Mouse (Mus musculus) CH12.LX (cell line): ENCODE results near the gene Adam15. TPM values are rescaled to one million over a fixed set of nuclear protein-coding genes. Genes with fewer than 3 reads are reported as not detected.

Experiments used
- DNase-seq: peaks from one replicate; pipeline ENCODE4 v3.0.0-alpha.2; 2013; ENCODE audit errors: extremely low read depth
- H3K27ac ChIP-seq: 2 replicates; pipeline ENCODE4 v1.5.1; 2012; ENCODE audit warnings: low read depth, mild to moderate bottlenecking, control low read depth, moderate library complexity; ENCODE audit not compliant: insufficient read depth
- H3K27me3 ChIP-seq: replicated peaks from 2 replicates; pipeline ENCODE3; 2012; ENCODE audit warnings: inconsistent platforms
- H3K36me3 ChIP-seq, 2 experiments: replicated peaks in 1 of 2; 2 replicates each; pipeline versions ENCODE3 to v1.6.1; 2012; ENCODE audit warnings: inconsistent platforms in 1 of 2, low read length in 1 of 2, mild to moderate bottlenecking in 1 of 2, mixed read lengths in 1 of 2, moderate library complexity in 1 of 2; ENCODE audit not compliant: control insufficient read depth in 1 of 2, insufficient read depth in 1 of 2
- H3K4me1 ChIP-seq, 2 experiments: 2 replicates each; pipeline ENCODE4 v1.6.1; 2012; ENCODE audit warnings: inconsistent platforms in 1 of 2, moderate library complexity in 1 of 2; ENCODE audit not compliant: insufficient read depth in 2 of 2, control insufficient read depth in 1 of 2
- H3K4me2 ChIP-seq: 2 replicates; pipeline ENCODE4 v1.6.1; 2012; ENCODE audit warnings: low read depth, mild to moderate bottlenecking, control low read depth; ENCODE audit not compliant: poor library complexity, insufficient read depth, severe bottlenecking
- H3K4me3 ChIP-seq, 3 experiments: fragments of 150-350 bp in 1 of 3; sonication (generic) in 1 of 3; replicated peaks in 1 of 3; 2 replicates each; pipeline versions ENCODE3 to v1.5.1; 2011 to 2012; ENCODE audit warnings: low read depth in 2 of 3, low read length in 2 of 3, mild to moderate bottlenecking in 2 of 3, moderate library complexity in 2 of 3, control low read depth in 1 of 3, improper control_type of control experiment in 1 of 3, inconsistent platforms in 1 of 3, mixed read lengths in 1 of 3; ENCODE audit not compliant: poor library complexity in 1 of 3
- H3K79me2 ChIP-seq: replicated peaks from 2 replicates; pipeline ENCODE4 v1.6.1; 2012; ENCODE audit warnings: mild to moderate bottlenecking, moderate library complexity; ENCODE audit not compliant: control insufficient read depth, poor library complexity, insufficient read depth, severe bottlenecking; ENCODE audit errors: extremely low read depth
- H3K9ac ChIP-seq: 2 replicates; pipeline ENCODE4 v1.6.1; 2012; ENCODE audit warnings: low read depth, mild to moderate bottlenecking, control low read depth, moderate library complexity; ENCODE audit not compliant: insufficient read depth
- H3K9me3 ChIP-seq: replicated peaks from 2 replicates; pipeline ENCODE3; 2012; ENCODE audit warnings: low read length, inconsistent platforms, mixed read lengths
- CHD1 ChIP-seq: IDR thresholded peaks from 2 replicates; pipeline ENCODE4 v1.6.1; 2012; ENCODE audit warnings: low read depth, low read length, improper control_type of control experiment, inconsistent platforms
- CHD2 ChIP-seq: IDR thresholded peaks from 2 replicates; pipeline ENCODE4 v1.6.1; 2011; ENCODE audit warnings: low read length, improper control_type of control experiment
- EP300 ChIP-seq: IDR thresholded peaks from 2 replicates; pipeline ENCODE4 v1.6.1; 2011; ENCODE audit warnings: low read length, improper control_type of control experiment
- ETS1 ChIP-seq: conservative IDR thresholded peaks from 2 replicates; pipeline ENCODE4 v1.6.1; 2012; ENCODE audit warnings: low read depth, mild to moderate bottlenecking, inconsistent platforms, low read length, improper control_type of control experiment, moderate library complexity
- GABPA ChIP-seq: IDR thresholded peaks from 2 replicates; pipeline ENCODE4 v1.6.1; 2012; ENCODE audit warnings: low read depth, low read length, improper control_type of control experiment, inconsistent platforms; ENCODE audit not compliant: insufficient replicate concordance
- HCFC1 ChIP-seq: IDR thresholded peaks from 2 replicates; pipeline ENCODE4 v1.6.1; 2012; ENCODE audit warnings: low read depth, mild to moderate bottlenecking, inconsistent platforms, low read length, improper control_type of control experiment
- JUN ChIP-seq: IDR thresholded peaks from 2 replicates; pipeline ENCODE4 v1.6.1; 2011; ENCODE audit warnings: low read depth, mild to moderate bottlenecking, low read length, improper control_type of control experiment, moderate library complexity; ENCODE audit not compliant: insufficient read depth
- JUND ChIP-seq: conservative IDR thresholded peaks from 2 replicates; pipeline ENCODE4 v1.6.1; 2011; ENCODE audit warnings: low read depth, low read length, improper control_type of control experiment
- KAT2A ChIP-seq: IDR thresholded peaks from 2 replicates; pipeline ENCODE4 v1.6.1; 2012; ENCODE audit warnings: low read length, improper control_type of control experiment, inconsistent platforms; ENCODE audit not compliant: insufficient replicate concordance
- MEF2A ChIP-seq: IDR thresholded peaks from 2 replicates; pipeline ENCODE4 v1.6.1; 2014; ENCODE audit warnings: low read depth, mild to moderate bottlenecking, inconsistent platforms, low read length, improper control_type of control experiment, borderline replicate concordance
- MYC ChIP-seq: IDR thresholded peaks from 2 replicates; pipeline ENCODE4 v1.6.1; 2011; ENCODE audit warnings: low read depth, mild to moderate bottlenecking, improper control_type of control experiment, low read length
- RAD21 ChIP-seq: IDR thresholded peaks from 2 replicates; pipeline ENCODE4 v1.6.1; 2011; ENCODE audit warnings: low read depth, mild to moderate bottlenecking, low read length, improper control_type of control experiment, moderate library complexity
- TCF12 ChIP-seq: IDR thresholded peaks from 2 replicates; pipeline ENCODE4 v1.6.1; 2014; ENCODE audit warnings: low read depth, mild to moderate bottlenecking, inconsistent platforms, low read length, improper control_type of control experiment
- UBTF ChIP-seq: IDR thresholded peaks from 2 replicates; pipeline ENCODE4 v1.6.1; 2012; ENCODE audit warnings: low read depth, mild to moderate bottlenecking, inconsistent platforms, low read length, improper control_type of control experiment, moderate library complexity
- USF2 ChIP-seq: conservative IDR thresholded peaks from 2 replicates; pipeline ENCODE4 v1.6.1; 2011; ENCODE audit warnings: low read depth, low read length, improper control_type of control experiment
- dilution Hi-C: fragments of 300-500 bp; cut with MboI; formaldehyde crosslinking; loops from 2 replicates; pipeline ENCODE4 v1.14.3; 2020; ENCODE audit warnings: low sequenced_read_pairs; ENCODE audit not compliant: extremely low pct_unique_long_range_greater_than_20kb, extremely low pct_ligation_motif_present
- in situ Hi-C: fragments of 300-500 bp; cut with MboI; formaldehyde crosslinking; loops from 3 replicates; pipeline ENCODE4 v1.14.3; 2019; ENCODE audit warnings: low sequenced_read_pairs, low pct_ligation_motif_present, low pct_unique_long_range_greater_than_20kb, mixed read lengths
- polyA plus RNA-seq: library from polyadenylated mRNA; unstranded; fragments of >175 nt; gene quantifications from 2 replicates; pipeline ENCODE4 v1.2.1, GENCODE M21; 2012; ENCODE audit warnings: low read depth; ENCODE audit not compliant: insufficient read length
- total RNA-seq, 2 experiments: library from RNA; depleted of rRNA; stranded (reverse); fragments of 300-350 nt in 1 of 2; fragments of >200 nt in 1 of 2; gene quantifications; 2 replicates each; pipeline ENCODE4 v1.2.3; 2012 to 2014

Gene Adam15
- total and polyA plus RNA-seq, 3 experiments, result 5.8 to 39.1 (median 26.5) TPM

DNA sequence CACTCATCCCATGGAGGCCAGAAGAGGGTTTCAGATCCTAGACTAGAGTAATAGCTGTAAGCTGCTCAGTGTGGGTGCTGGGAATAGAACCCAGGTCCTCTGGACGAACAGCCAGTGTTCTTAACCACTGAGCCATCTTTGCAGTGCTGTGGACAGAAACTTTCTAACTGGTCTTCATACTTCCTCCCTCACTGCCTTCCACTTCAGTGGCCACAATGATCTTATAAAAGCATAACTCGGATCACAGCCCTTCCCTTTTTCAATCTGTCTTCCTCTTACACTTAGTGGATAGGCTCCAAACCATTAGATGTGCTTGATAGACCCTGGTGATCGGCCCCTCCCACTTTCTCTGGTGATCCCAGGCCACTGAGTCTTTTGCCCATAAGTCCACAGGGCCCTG is 10.4 kb upstream of the Adam15 start:
- dilution Hi-C loops, result no loop called here
- H3K4me2 ChIP-seq, result no peak overlapping the region
- H3K27ac ChIP-seq, result no peak overlapping the region
- no peak overlapping the region for H3K9ac ChIP-seq
- no peaks in the 10 kb centered on the region for H3K79me2 ChIP-seq
- no peak for TF ChIP-seq GABPA
- no peak for DNase-seq
- no peaks in the 10 kb centered on the region for H3K36me3 ChIP-seq
- in situ Hi-C loops, result no loop called here
- H3K27me3 ChIP-seq, result peaks cover 23% of the 10 kb centered on the region
- no peak overlapping the region for H3K4me3 ChIP-seq
- no peaks in the 10 kb centered on the region for H3K9me3 ChIP-seq
- H3K4me1 ChIP-seq, result peaks cover 8 to 11% of the 10 kb centered on the region in 2 experiments

DNA sequence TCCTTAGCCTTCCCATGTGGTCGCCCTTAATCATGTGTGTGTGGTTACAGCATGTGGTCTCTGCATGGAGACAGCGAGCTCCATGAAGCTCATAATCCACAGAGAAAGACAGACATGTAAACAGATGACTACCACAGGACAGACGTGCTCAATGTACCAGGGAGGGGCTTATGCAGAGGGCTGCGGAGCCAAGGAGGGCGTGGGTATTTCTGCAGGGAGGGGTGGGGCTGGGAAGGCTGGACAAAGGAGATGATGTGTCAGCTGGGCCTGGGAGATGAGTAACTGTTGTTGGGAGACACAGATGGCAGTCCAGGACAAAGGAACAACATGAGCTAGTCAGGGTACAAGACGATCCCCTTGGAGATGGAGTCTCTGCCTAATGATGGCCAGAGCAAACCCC is 9.8 kb upstream of the Adam15 start:
- no peak overlapping the region for H3K9ac ChIP-seq
- no peak overlapping the region for H3K27ac ChIP-seq
- H3K27me3 ChIP-seq, result peaks cover 21% of the 10 kb centered on the region
- dilution Hi-C loops (no loop called here), in situ Hi-C loops (no loop called here)
- no peak overlapping the region for H3K4me2 ChIP-seq
- no peaks in the 10 kb centered on the region for H3K79me2 ChIP-seq
- H3K36me3 ChIP-seq, result no peaks in the 10 kb centered on the region
- no peak for DNase-seq
- no peaks in the 10 kb centered on the region for H3K9me3 ChIP-seq
- H3K4me3 ChIP-seq, result no peak overlapping the region
- TF ChIP-seq CHD2 (no peak), JUN (no peak), HCFC1 (no peak), USF2 (no peak), ETS1 (no peak), TCF12 (no peak), EP300 (no peak), CHD1 (no peak), MYC (no peak), JUND (no peak), UBTF (no peak), MEF2A (no peak), RAD21 (no peak), KAT2A (no peak)
- H3K4me1 ChIP-seq, result peaks cover 9 to 16% of the 10 kb centered on the region in 2 experiments
